Mouse (Mus musculus): ENCODE measurements around the gene Mkks. TPM values are rescaled to one million over a fixed set of nuclear protein-coding genes. Genes with fewer than 3 reads are reported as not detected.
A peak's percentile ranks its signal among the peaks of the same experiment; 100 is the strongest.

The Mkks gene
- polyA plus RNA-seq, 1 experiment from 2014 or later = 13.4 TPM

- 49% methylated on average over 5 of the region's 5 CpGs for WGBS
- H3K4me1 ChIP-seq (replicated peaks; ENCODE audit: control insufficient read depth, insufficient read depth, low read length) = no peaks in the 10 kb centered on the region
- no peaks in the 10 kb centered on the region for H3K27me3 ChIP-seq (ENCODE audit: control insufficient read depth, insufficient read depth, low read depth, low read length)
- H3K9me3 ChIP-seq (ENCODE audit: control insufficient read depth, low read length) = no peaks in the 10 kb centered on the region
- ATAC-seq (ENCODE audit: low read depth) = no peak
- no peak overlapping the region for H3K27ac ChIP-seq (ENCODE audit: low read length)
- no peak overlapping the region for H3K9ac ChIP-seq (ENCODE audit: low read length)
- no peak overlapping the region for H3K4me3 ChIP-seq (ENCODE audit: low read length)
- H3K4me2 ChIP-seq (ENCODE audit: low read depth, low read length) = no peak overlapping the region
- no peaks in the 10 kb centered on the region for H3K36me3 ChIP-seq (ENCODE audit: control insufficient read depth, insufficient read depth, low read length)
Observed at GRCm38 (mm10) chr2:136854543-136855388, 36.4 kb downstream of the Mkks start.

GRCm38 (mm10) chr2:136850366-136850765 lies 40.8 kb downstream of the Mkks start:
- ATAC-seq (ENCODE audit: low read depth) = no peak
- no peak overlapping the region for H3K4me3 ChIP-seq (ENCODE audit: low read length)
- H3K4me2 ChIP-seq (ENCODE audit: low read depth, low read length) = no peak overlapping the region
- H3K36me3 ChIP-seq (ENCODE audit: control insufficient read depth, insufficient read depth, low read length) = no peaks in the 10 kb centered on the region
- H3K27me3 ChIP-seq (ENCODE audit: control insufficient read depth, insufficient read depth, low read depth, low read length) = no peaks in the 10 kb centered on the region
- 46% methylated on average over 3 of the region's 3 CpGs for WGBS
- no peaks in the 10 kb centered on the region for H3K9me3 ChIP-seq (ENCODE audit: control insufficient read depth, low read length)
- no peaks in the 10 kb centered on the region for H3K4me1 ChIP-seq (replicated peaks; ENCODE audit: control insufficient read depth, insufficient read depth, low read length)
- no peak overlapping the region for H3K27ac ChIP-seq (ENCODE audit: low read length)
- no peak overlapping the region for H3K9ac ChIP-seq (ENCODE audit: low read length)

- no peak overlapping the region for H3K27ac ChIP-seq (ENCODE audit: low read length)
- no peaks in the 10 kb centered on the region for H3K27me3 ChIP-seq (ENCODE audit: control insufficient read depth, insufficient read depth, low read depth, low read length)
- 39% methylated on average over 1 of the region's 1 CpGs for WGBS
- no peaks in the 10 kb centered on the region for H3K36me3 ChIP-seq (ENCODE audit: control insufficient read depth, insufficient read depth, low read length)
- 0 out of 2 replicates have a peak, but pooled peaks cover 2% of the 10 kb centered on the region for H3K4me1 ChIP-seq (replicated peaks; ENCODE audit: control insufficient read depth, insufficient read depth, low read length)
- H3K4me3 ChIP-seq (ENCODE audit: low read length) = no peak overlapping the region
- no peaks in the 10 kb centered on the region for H3K9me3 ChIP-seq (ENCODE audit: control insufficient read depth, low read length)
- H3K9ac ChIP-seq (ENCODE audit: low read length) = no peak overlapping the region
- no peak for ATAC-seq (ENCODE audit: low read depth)
- H3K4me2 ChIP-seq (ENCODE audit: low read depth, low read length) = no peak overlapping the region
Observed at GRCm38 (mm10) chr2:136837994-136838393, 53.2 kb downstream of the Mkks start.

GRCm38 (mm10) chr2:136835882-136836281 lies 55.3 kb downstream of the Mkks start:
- 68% methylated on average over 3 of the region's 3 CpGs for WGBS
- H3K4me3 ChIP-seq (ENCODE audit: low read length) = no peak overlapping the region
- no peak overlapping the region for H3K27ac ChIP-seq (ENCODE audit: low read length)
- no peak overlapping the region for H3K9ac ChIP-seq (ENCODE audit: low read length)
- no peaks in the 10 kb centered on the region for H3K36me3 ChIP-seq (ENCODE audit: control insufficient read depth, insufficient read depth, low read length)
- H3K4me2 ChIP-seq (ENCODE audit: low read depth, low read length) = no peak overlapping the region
- no peak for ATAC-seq (ENCODE audit: low read depth)
- H3K27me3 ChIP-seq (ENCODE audit: control insufficient read depth, insufficient read depth, low read depth, low read length) = no peaks in the 10 kb centered on the region
- H3K4me1 ChIP-seq (replicated peaks; ENCODE audit: control insufficient read depth, insufficient read depth, low read length) = 0 out of 2 replicates have a peak, but pooled peaks cover 2% of the 10 kb centered on the region
- H3K9me3 ChIP-seq (ENCODE audit: control insufficient read depth, low read length) = no peaks in the 10 kb centered on the region

DNA sequence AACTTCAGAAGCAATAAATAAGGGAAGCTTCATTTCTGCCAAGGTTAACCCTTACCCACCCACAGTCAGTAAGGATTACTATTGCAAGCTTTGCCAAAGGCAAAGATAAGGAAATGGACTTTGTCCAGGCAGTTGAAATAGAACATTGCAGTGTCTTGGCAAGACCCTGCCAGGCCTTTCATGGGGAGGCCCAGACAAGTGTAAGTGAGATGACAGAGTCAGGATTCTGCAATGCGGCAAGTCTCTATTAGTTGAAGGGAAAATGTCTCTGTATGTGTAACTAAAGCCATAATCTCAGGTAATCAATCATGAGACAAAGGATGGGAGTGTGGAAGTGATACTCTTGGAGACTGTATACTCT lies 56.5 kb downstream of the Mkks start:
- 50% methylated on average over 1 of the region's 1 CpGs for WGBS
- Histone ChIP-seq H3K9ac (ENCODE audit: low read length) (no peak overlapping the region), H3K36me3 (ENCODE audit: control insufficient read depth, insufficient read depth, low read length) (no peaks in the 10 kb centered on the region), H3K27me3 (ENCODE audit: control insufficient read depth, insufficient read depth, low read depth, low read length) (no peaks in the 10 kb centered on the region), H3K27ac (ENCODE audit: low read length) (no peak overlapping the region), H3K4me3 (ENCODE audit: low read length) (no peak overlapping the region), H3K4me2 (ENCODE audit: low read depth, low read length) (no peak overlapping the region), H3K9me3 (ENCODE audit: control insufficient read depth, low read length) (no peaks in the 10 kb centered on the region), H3K4me1 (replicated peaks; ENCODE audit: control insufficient read depth, insufficient read depth, low read length) (0 out of 2 replicates have a peak, but pooled peaks cover 2% of the 10 kb centered on the region)
- ATAC-seq (ENCODE audit: low read depth) = peak; percentile 85

DNA sequence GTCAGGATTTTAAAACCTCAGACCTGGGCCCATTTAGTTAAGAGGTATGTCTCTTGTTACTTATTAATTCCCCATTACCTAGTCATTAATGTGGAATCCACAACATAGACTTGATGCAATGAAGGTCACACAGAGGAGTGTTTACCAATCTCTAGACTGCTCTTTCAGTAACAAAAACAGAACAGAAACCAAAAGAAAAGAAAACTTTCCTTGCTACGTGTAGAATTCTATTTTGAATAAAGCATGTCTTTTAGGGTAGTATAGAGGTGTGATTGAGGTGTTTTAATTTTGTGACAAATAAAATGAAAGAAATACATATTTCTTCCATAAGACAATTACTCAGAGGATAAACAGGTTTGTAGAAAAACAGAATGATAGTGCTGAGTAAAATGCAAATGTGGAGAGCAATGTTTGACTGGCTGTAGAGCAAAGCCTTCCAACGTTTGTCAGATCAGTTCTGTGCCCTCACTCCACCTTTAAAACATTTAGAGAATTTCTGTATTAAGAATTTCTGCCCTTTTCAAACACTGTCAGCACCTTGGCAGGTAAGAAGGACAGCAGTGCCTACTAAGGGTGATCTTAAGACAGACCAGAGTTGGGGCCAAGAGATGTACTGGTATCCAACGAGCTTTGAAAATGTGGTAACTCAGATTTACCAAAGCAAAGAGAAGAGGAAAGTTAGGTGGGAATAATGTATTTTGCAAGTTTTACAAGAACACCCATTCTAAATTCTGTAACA lies 57.0 kb downstream of the Mkks start:
- no peak for ATAC-seq (ENCODE audit: low read depth)

GRCm38 (mm10) chr2:136832936-136833335 lies 58.3 kb downstream of the Mkks start:
- Histone ChIP-seq H3K9ac (ENCODE audit: low read length) (no peak overlapping the region), H3K4me3 (ENCODE audit: low read length) (no peak overlapping the region), H3K27ac (ENCODE audit: low read length) (no peak overlapping the region), H3K4me1 (replicated peaks; ENCODE audit: control insufficient read depth, insufficient read depth, low read length) (0 out of 2 replicates have a peak, but pooled peaks cover 2% of the 10 kb centered on the region), H3K36me3 (ENCODE audit: control insufficient read depth, insufficient read depth, low read length) (no peaks in the 10 kb centered on the region), H3K4me2 (ENCODE audit: low read depth, low read length) (no peak overlapping the region), H3K9me3 (ENCODE audit: control insufficient read depth, low read length) (no peaks in the 10 kb centered on the region), H3K27me3 (ENCODE audit: control insufficient read depth, insufficient read depth, low read depth, low read length) (no peaks in the 10 kb centered on the region)
- 41% methylated on average over 3 of the region's 3 CpGs for WGBS
- no peak for ATAC-seq (ENCODE audit: low read depth)

More for the DNA sequence above, 57.0 kb downstream of the Mkks start:
- no peak overlapping the region for H3K9ac ChIP-seq (ENCODE audit: low read length)
- no peaks in the 10 kb centered on the region for H3K36me3 ChIP-seq (ENCODE audit: control insufficient read depth, insufficient read depth, low read length)
- H3K27me3 ChIP-seq (ENCODE audit: control insufficient read depth, insufficient read depth, low read depth, low read length) = no peaks in the 10 kb centered on the region
- 0 out of 2 replicates have a peak, but pooled peaks cover 2% of the 10 kb centered on the region for H3K4me1 ChIP-seq (replicated peaks; ENCODE audit: control insufficient read depth, insufficient read depth, low read length)
- 58% methylated on average over 3 of the region's 3 CpGs for WGBS
- no peak overlapping the region for H3K4me2 ChIP-seq (ENCODE audit: low read depth, low read length)
- H3K4me3 ChIP-seq (ENCODE audit: low read length) = no peak overlapping the region
- H3K27ac ChIP-seq (ENCODE audit: low read length) = no peak overlapping the region
- H3K9me3 ChIP-seq (ENCODE audit: control insufficient read depth, low read length) = no peaks in the 10 kb centered on the region

DNA sequence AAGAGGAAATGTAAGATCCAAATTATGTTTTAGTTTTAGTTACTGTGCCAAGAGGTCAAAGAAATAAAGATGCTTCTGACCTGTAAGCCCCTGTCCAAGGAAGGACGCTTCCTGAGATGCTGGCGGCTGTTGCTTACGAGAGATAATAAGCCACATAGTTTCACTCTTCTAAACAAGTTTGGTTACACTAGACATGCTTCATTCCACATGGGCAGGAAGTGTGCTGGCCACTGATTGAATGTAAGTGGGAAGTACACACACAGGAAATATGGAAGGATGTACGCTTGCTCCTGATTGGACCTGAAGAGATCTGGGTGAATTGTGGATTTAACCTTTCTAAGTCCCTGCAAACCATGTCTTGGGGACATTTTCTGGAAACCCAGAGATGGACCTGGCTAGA lies 63.6 kb downstream of the Mkks start:
- Histone ChIP-seq H3K27me3 (ENCODE audit: control insufficient read depth, insufficient read depth, low read depth, low read length) (no peaks in the 10 kb centered on the region), H3K9me3 (ENCODE audit: control insufficient read depth, low read length) (no peaks in the 10 kb centered on the region), H3K9ac (ENCODE audit: low read length) (no peak overlapping the region), H3K27ac (ENCODE audit: low read length) (no peak overlapping the region), H3K4me2 (ENCODE audit: low read depth, low read length) (no peak overlapping the region), H3K36me3 (ENCODE audit: control insufficient read depth, insufficient read depth, low read length) (no peaks in the 10 kb centered on the region), H3K4me1 (replicated peaks; ENCODE audit: control insufficient read depth, insufficient read depth, low read length) (no peaks in the 10 kb centered on the region), H3K4me3 (ENCODE audit: low read length) (no peak overlapping the region)
- ATAC-seq (ENCODE audit: low read depth) = peak; percentile 31
- 49% methylated on average over 4 of the region's 4 CpGs for WGBS

Data from lung, embryonic 16.5 days (tissue).